Mouse (Mus musculus) cerebellum, adult 2 months (tissue): ENCODE measurements around the gene Meox2. TPM values are rescaled to one million over a fixed set of nuclear protein-coding genes. Genes with fewer than 3 reads are reported as not detected.
"Not testable (repeated sequence)": the region's sequence is repeated elsewhere in the genome, so short reads cannot be mapped to it uniquely, and the experiment has no call there.

Experiments
- DNase-seq, 2 experiments: peaks; one replicate each; pipeline ENCODE4 v3.0.0; 2021
- H3K27ac ChIP-seq: fragments of 200-500 bp; 2 replicates; pipeline ENCODE4 v1.5.1; 2012; ENCODE audit warnings: low read length, control low read depth, inconsistent platforms; ENCODE audit not compliant: insufficient read depth
- H3K27me3 ChIP-seq: fragments of 200-500 bp; 2 replicates; pipeline ENCODE4 v1.6.1; 2012; ENCODE audit warnings: inconsistent platforms, mild to moderate bottlenecking, low read length, moderate library complexity; ENCODE audit not compliant: control insufficient read depth, insufficient read depth
- H3K4me1 ChIP-seq: fragments of 200-500 bp; 2 replicates; pipeline ENCODE4 v1.6.1; 2011; ENCODE audit warnings: low read length; ENCODE audit not compliant: control insufficient read depth, insufficient read depth
- H3K4me3 ChIP-seq: fragments of 200-500 bp; replicated peaks from 2 replicates; pipeline ENCODE3; 2011; ENCODE audit warnings: mild to moderate bottlenecking, low read depth, low read length, control low read depth; ENCODE audit not compliant: insufficient read depth
- CTCF ChIP-seq: fragments of 200-500 bp; IDR thresholded peaks from 2 replicates; pipeline ENCODE4 v1.5.1; 2011; ENCODE audit warnings: low read depth, mild to moderate bottlenecking, control low read depth, low read length, moderate library complexity, borderline replicate concordance; ENCODE audit not compliant: insufficient read depth
- POLR2A ChIP-seq: fragments of 200-500 bp; IDR thresholded peaks from 2 replicates; pipeline ENCODE4 v1.6.1; 2011; ENCODE audit warnings: low read length, control low read depth, borderline replicate concordance; ENCODE audit not compliant: insufficient read depth
- WGBS: fragments of 180-500 bp; shearing (Covaris S2); methylation state at CpG from one replicate; pipeline ENCODE4 v1.1.7; 2018; 5-methylcytosine and 5-hydroxymethylcytosine counted together
- polyA plus RNA-seq: library from polyadenylated mRNA; depleted of rRNA; stranded (reverse); fragments of >200 nt; gene quantifications from 2 replicates; pipeline ENCODE4 v1.2.3, GENCODE M21; 2012; rRNA removed

The Meox2 gene
- polyA plus RNA-seq, result not detected in 2 replicates

GRCm38 (mm10) chr12:37108390-37108738 lies at the start of gene Meox2:
Gene Meox2, plus strand, starts transcription at chr12:37108540.
- H3K4me1 ChIP-seq, result peaks cover 7% of the 10 kb centered on the region; the same call in 1 of the 2 replicates
- no peak for TF ChIP-seq CTCF
- no peak for TF ChIP-seq POLR2A
- H3K27me3 ChIP-seq, result no peaks in the 10 kb centered on the region; the same call in 1 of the 2 replicates
- DNase-seq, result no peak
- no peak within 1 kb of the TSS for H3K27ac ChIP-seq
- WGBS, result under 1% methylated on average over 12 of the region's 12 CpGs
- H3K4me3 ChIP-seq, result peak within 1 kb of the TSS; percentile 33

DNA sequence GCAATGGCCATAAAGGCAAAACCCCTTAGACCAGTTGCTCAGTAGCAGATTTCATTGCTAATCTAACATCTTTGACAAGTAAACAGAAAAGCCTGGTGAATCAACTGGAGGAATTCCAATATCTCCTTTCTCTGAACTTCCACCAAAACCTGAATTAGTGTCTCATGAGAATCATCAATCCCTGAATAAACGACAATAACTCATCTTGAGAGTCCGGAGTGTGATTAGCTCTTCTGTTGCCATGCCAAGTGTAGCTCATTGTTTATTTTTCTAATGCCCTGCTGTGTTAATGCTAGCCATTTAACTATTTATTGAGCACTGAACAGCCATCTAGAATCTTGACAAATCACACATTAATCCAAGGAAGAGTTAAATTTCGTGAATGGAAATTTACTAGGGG lies 35.7 kb upstream of the Meox2 start:
- no peak overlapping the region for H3K27ac ChIP-seq
- 16% methylated on average over 3 of the region's 3 CpGs for WGBS
- no peak for DNase-seq
- TF ChIP-seq POLR2A (no peak), CTCF (no peak)
- no peak overlapping the region for H3K4me3 ChIP-seq
- no peaks in the 10 kb centered on the region for H3K27me3 ChIP-seq
- no peaks in the 10 kb centered on the region for H3K4me1 ChIP-seq

- TF ChIP-seq POLR2A, result no peak
- no peak for TF ChIP-seq CTCF
- H3K4me3 ChIP-seq, result no peak overlapping the region
- no peak for DNase-seq
- no peaks in the 10 kb centered on the region for H3K27me3 ChIP-seq
- H3K27ac ChIP-seq, result no peak overlapping the region
- no peaks in the 10 kb centered on the region for H3K4me1 ChIP-seq
- 51% methylated on average over 1 of the region's 1 CpGs for WGBS
Measured at GRCm38 (mm10) chr12:37077308-37077707, 31.0 kb upstream of the Meox2 start.

DNA sequence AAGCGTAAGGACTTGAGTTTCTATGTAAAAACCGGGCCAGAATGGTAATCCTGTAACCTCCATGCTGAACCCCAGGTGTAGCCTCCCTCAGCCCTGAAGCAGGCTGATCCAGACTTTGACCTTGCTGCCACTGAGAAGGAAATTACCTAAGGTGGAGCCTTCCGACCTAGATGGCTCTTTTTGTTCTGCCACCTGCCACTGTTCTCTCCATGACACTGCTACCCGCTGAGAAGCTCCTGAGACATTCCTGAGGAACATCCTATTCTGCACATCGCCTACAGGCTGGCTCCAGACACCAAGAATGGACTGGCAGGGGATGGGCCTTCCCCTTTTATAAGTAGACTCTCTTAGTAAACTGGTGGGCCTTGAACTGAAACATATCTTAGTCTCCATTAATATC lies 28.3 kb upstream of the Meox2 start:
- not testable (repeated sequence) for H3K4me1 ChIP-seq, H3K27me3 ChIP-seq, H3K4me3 ChIP-seq, H3K27ac ChIP-seq, DNase-seq
- 52% methylated on average over 5 of the region's 5 CpGs for WGBS

DNA sequence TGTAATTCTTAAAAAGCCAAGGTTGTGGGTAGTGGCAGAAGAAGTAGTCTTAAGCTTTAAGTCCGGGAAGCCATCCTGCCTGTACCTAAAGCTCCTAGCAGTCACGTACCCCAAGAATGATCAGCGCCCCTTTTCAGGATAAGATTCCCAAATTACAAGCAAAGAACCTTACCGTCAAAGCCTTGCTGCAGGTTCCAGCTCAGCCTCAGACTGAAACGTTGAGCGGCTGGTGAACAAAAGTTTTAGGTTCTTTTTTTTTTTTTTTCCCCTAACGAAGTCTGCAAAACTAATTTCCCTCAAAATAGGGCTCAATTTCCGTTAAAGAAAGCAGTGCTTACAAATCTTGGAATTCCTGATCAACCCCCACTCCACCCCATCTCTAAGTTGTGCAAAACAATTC lies 1.8 kb upstream of the Meox2 start:
- WGBS, result 70% methylated on average over 8 of the region's 8 CpGs
- H3K27me3 ChIP-seq, result no peaks in the 10 kb centered on the region; the same call in 1 of the 2 replicates

GRCm38 (mm10) chr12:37107150-37107549 lies 1.2 kb upstream of the Meox2 start:
- Histone ChIP-seq H3K27ac (no peak overlapping the region), H3K4me3 (no peak overlapping the region), H3K27me3 (no peaks in the 10 kb centered on the region; the same call in 1 of the 2 replicates), H3K4me1 (peaks cover 7% of the 10 kb centered on the region; the same call in 1 of the 2 replicates)
- WGBS, result 85% methylated on average over 2 of the region's 2 CpGs
- DNase-seq, result no peak
- TF ChIP-seq CTCF, result no peak
- TF ChIP-seq POLR2A, result no peak

More for the DNA sequence above, 1.8 kb upstream of the Meox2 start:
- no peak for DNase-seq
- Histone ChIP-seq H3K4me1 (peaks cover 7% of the 10 kb centered on the region; the same call in 1 of the 2 replicates), H3K27ac (no peak overlapping the region), H3K4me3 (no peak overlapping the region)
- TF ChIP-seq CTCF, result no peak
- TF ChIP-seq POLR2A, result no peak

DNA sequence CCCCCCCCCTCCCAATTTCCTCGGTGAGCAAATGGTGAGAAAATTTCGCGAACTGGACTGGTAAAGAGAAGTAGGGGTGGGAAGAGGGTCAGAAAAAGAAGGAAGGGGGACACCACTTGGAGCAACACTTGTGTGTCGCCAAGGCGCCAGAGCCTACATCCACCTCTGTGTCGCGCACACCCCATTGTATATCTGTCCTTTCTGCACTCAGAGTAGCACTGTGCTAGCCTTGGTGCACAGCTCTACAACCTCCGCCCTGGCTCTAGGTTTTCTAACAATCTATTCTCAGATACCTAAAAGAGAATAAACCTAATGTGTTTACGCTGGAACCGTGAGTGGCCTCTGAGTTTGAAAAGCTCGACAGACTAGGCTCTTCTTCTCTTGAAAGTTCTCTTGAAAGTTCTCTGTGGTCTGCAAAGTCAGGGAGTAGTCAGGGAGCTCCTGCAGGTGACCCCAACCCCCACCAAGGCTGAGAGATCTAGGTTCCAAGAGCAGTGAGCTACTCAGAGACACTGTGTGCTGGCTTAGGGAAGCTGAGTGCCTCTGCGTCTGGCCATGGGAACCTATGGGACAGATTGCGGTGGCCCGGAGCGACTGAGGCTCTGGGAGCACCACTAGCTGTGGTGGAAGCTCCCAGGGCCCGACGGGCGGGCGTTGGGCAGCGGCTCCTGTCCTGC lies 489 bp upstream of the Meox2 start:
- Histone ChIP-seq H3K4me1 (peaks cover 7% of the 10 kb centered on the region; the same call in 1 of the 2 replicates), H3K4me3 (no peak overlapping the region), H3K27ac (no peak overlapping the region), H3K27me3 (no peaks in the 10 kb centered on the region; the same call in 1 of the 2 replicates)
- TF ChIP-seq CTCF, result no peak
- TF ChIP-seq POLR2A, result no peak
- 38% methylated on average over 20 of the region's 20 CpGs for WGBS
- DNase-seq, result no peak

GRCm38 (mm10) chr12:37108819-37109473 lies 606 bp downstream of the Meox2 start:
- H3K27me3 ChIP-seq, result no peaks in the 10 kb centered on the region; the same call in 1 of the 2 replicates
- under 1% methylated on average over 29 of the region's 29 CpGs for WGBS
- no peak overlapping the region for H3K27ac ChIP-seq
- H3K4me1 ChIP-seq, result peaks cover 7% of the 10 kb centered on the region; the same call in 1 of the 2 replicates
- H3K4me3 ChIP-seq, result peak overlapping the region; percentile 33
- DNase-seq, result no peak
- TF ChIP-seq POLR2A (no peak), CTCF (no peak)
